Mouse (Mus musculus): Measurements from ENCODE around the gene Prok2.

Gene Prok2

GRCm38 (mm10) chr6:99725971-99726561 is at the start of gene Prok2:
Gene Prok2, minus strand, starts transcription at chr6:99726392.
- DNase-seq (ENCODE audit: extremely low spot score, low read depth, low spot score) = no peak

DNA sequence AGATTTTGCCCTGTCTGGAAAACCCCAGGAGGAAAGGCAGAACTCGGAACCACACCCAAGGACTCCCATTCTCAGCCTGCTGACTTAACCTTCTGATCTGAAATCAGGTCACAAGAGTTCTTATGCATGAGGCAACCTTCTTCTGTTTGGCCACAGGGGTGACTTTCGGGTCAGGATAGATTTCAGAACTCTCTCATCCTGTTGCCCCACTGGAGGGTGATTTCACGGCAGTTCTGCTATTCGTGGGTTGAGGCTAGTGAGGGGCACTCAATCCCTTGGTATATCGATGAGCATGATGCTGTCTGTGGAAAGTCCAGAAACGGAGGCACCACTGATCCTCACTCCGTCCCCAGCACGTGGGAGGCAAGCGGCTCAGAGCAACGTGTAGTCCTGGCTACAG is 48.5 kb upstream of the Prok2 start:
- no peak for DNase-seq (ENCODE audit: extremely low spot score, low read depth, low spot score)

GRCm38 (mm10) chr6:99768495-99768894 is 42.3 kb upstream of the Prok2 start:
- no peak for DNase-seq (ENCODE audit: extremely low spot score, low read depth, low spot score)

DNA sequence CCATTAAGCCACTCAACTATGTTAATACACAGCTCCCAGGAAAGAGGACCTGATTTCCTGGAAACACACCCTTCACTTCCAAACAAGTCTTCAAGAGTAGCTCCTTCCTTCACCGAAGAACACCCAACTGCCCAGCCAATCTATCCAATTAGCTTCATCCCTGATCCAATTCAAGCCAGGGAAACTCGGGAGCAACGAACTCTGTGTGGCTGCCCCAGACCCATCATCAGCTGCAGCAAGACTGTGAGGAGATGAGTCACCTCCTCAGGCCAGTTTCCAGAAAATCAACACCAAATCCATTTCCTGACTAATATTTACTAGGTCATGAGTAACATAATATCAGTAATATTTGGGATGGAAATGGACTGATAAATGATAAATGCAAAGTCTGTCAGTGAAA is 38.7 kb upstream of the Prok2 start:
- no peak for DNase-seq (ENCODE audit: extremely low spot score, low read depth, low spot score)

GRCm38 (mm10) chr6:99762069-99762985 is 36.1 kb upstream of the Prok2 start:
- DNase-seq (ENCODE audit: extremely low spot score, low read depth, low spot score) = no peak

- DNase-seq (ENCODE audit: extremely low spot score, low read depth, low spot score) = no peak
Observed at GRCm38 (mm10) chr6:99756105-99756504, 29.9 kb upstream of the Prok2 start.

- DNase-seq (ENCODE audit: extremely low spot score, low read depth, low spot score) = no peak
Observed at GRCm38 (mm10) chr6:99751308-99751707, 25.1 kb upstream of the Prok2 start.

DNA sequence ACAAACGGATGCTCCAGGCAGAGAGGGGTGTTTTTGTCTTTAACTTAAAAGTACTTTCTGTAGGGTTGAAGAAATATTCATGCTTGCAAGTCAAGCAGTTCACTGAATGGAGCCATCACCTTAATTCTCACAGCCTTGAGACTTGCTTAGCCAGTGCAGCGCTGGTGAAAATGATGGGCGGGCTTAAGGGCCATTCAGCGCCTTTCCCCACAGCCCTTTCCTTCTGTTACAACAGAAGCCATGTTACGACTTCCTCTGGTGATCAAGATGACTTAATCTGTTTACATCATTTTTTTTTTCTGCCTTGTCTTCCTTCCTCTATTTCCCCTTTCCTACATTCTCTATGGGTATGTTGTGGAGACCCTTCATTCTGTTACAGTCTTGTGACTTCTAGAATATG is 20.1 kb upstream of the Prok2 start:
- no peak for DNase-seq (ENCODE audit: extremely low spot score, low read depth, low spot score)

DNA sequence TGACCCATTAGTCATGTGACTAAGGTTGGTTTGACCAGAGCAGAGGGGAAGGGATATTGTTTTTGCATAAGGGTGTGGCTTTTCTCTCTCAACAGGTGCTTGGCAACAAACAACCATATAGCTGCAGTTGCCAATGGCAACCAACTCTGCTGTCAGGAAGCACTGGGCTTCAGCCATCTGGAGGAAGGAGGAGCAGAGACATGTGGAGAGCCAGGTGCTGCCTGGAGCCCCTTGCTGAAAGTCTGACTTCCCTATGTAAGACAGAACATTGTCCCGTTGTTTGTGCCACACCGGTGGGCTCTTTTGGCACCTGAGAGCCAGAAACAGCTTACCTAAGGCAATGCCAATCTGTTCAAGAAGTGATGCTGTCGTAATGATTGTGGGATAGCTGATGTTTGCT is 16.7 kb upstream of the Prok2 start:
- DNase-seq (ENCODE audit: extremely low spot score, low read depth, low spot score) = no peak

GRCm38 (mm10) chr6:99734666-99735065 is 8.5 kb upstream of the Prok2 start:
- no peak for DNase-seq (ENCODE audit: extremely low spot score, low read depth, low spot score)

DNA sequence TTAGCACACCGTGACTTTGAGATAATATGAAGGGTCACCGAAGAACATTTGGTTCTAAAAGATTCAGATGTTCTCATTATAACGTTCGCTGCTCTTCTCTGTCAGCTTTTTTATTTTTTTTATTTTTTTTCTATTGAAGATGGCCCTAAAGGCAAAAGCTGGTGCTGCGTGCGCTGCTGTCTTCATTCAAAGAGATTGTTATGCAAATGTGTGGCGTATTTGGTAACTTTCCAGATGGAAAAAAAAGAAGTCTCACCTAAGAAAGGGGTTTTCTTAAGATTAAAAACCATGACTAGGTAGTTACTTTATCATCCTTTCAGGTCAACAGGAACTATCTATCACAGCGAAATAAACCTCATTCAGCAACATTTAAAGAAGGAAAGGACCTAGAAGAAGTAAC is 6.5 kb upstream of the Prok2 start:
- DNase-seq (ENCODE audit: extremely low spot score, low read depth, low spot score) = no peak

GRCm38 (mm10) chr6:99731926-99732325 is 5.7 kb upstream of the Prok2 start:
- no peak for DNase-seq (ENCODE audit: extremely low spot score, low read depth, low spot score)

GRCm38 (mm10) chr6:99729853-99730252 is 3.7 kb upstream of the Prok2 start:
- DNase-seq (ENCODE audit: extremely low spot score, low read depth, low spot score) = no peak

DNA sequence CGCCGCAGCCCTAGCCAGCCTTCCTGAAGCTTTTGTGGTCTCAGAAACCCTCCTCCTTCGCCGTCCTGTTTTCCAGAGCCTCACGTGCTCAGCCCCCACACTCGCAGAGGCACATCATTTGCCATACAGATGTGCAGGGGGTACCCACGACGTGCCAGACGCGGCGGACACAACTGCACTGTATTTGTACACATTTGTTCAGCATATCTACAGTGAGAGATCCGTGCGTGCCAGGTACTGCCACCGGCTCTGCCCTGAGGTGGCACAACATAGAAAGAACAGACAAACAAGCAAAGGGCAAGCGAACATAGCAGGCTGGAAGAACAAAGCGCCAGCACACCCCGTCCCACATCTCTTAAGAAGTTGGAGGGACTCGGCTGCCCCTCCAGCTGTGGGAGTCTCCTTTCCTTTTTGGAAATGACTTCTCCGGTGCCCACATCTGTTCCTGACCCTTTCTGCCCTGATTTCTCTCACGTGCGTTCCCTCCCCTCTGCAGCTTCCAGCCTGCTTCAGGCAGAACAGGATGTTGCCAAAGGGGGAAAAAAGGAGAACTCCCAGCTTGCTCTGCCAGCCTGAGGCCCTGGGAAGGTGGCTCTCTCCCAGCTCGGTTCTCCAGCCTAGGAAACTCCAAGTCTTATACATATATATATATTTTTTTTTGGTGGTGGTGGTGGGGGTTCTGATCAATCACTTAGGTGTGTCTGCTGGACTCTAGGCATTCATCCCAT is 548 bp upstream of the Prok2 start:
- no peak for DNase-seq (ENCODE audit: extremely low spot score, low read depth, low spot score)

- DNase-seq (ENCODE audit: extremely low spot score, low read depth, low spot score) = no peak
Observed at GRCm38 (mm10) chr6:99722390-99722789, 3.8 kb downstream of the Prok2 start.

- no peak for DNase-seq (ENCODE audit: extremely low spot score, low read depth, low spot score)
Observed at GRCm38 (mm10) chr6:99721032-99721431, 5.2 kb downstream of the Prok2 start.

DNA sequence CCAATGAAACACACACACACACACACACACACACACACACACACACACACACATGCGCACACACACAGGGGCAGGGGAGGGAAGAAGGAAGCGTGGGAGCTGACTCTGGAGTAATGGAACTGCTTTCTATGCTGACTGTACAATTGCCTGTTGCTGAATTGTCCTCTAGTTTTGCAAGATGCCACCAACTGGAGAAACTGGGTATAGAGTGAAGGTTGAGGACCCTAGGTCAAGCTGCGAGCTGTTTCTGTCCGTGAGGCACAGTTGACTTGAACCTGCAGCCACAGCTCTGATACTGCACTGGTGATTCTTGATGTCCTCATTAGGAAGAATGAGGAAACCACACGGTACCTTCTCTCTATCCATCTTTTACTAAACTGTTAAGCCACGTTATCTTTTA is 10.3 kb downstream of the Prok2 start:
- no peak for DNase-seq (ENCODE audit: extremely low spot score, low read depth, low spot score)

GRCm38 (mm10) chr6:99715191-99715590 is 11.0 kb downstream of the Prok2 start:
- no peak for DNase-seq (ENCODE audit: extremely low spot score, low read depth, low spot score)

DNA sequence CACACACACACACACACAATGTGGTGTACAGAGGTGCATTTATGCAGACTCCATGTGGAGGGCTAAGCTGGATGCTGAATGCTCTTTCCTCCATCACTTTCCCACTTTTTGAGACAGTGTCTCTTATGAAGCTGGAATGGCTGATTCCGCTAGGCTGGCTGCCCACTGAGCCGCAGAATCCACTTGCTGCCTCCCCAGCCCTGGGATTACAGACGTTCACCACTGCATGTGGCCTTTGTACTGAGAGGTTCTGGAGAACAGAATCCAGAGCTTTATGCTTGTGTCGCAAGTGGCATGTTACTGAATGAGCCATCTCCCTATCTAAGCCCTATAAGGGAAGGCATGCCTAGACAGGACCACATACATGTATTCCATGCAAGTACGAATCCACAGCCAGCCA is 12.9 kb downstream of the Prok2 start:
- DNase-seq (ENCODE audit: extremely low spot score, low read depth, low spot score) = no peak

DNA sequence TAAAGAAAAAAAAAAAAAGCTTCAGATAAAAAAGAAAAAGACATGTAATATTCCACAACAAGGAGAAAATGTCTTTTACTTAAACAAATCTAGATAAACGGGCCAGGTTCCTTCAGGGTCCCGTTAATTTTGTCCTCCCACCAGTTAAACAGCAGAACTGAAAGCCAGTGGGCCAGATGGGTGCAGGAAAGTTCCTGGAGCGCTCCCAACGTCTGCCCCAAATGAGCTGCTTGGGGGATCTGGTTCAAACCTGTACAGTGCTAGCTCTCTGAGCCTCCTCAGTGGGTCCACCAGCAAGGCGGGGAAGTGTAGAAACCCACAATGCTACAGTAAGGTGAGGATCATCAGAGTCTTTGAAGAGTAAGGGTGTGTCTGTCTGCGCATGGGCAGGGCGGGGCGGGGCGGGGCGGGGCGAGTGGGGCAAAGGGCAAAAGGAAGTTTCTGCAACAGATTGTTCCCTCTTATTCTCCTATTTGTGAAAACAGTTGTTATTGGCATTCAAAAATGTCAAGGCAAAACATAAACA is 14.6 kb downstream of the Prok2 start:
- no peak for DNase-seq (ENCODE audit: extremely low spot score, low read depth, low spot score)

DNA sequence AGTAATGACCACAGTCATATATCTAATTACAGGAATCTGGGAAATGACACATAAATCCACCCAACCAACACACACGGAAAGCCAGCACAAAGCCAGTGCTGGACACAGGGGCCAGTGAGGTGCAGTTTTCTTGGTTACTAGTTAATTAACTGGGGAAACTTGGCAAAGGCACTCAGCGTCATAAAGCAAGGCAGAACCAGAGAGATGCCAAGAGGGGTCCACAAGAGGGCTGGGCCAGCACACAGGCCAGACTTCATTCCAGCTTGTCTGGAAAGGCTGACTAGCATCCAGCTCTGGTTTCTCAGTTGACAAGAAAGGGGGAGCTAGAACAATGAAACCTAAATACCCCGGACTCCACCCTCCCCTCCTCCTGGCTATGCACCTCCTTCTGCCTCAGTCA is 25.7 kb downstream of the Prok2 start:
- DNase-seq (ENCODE audit: extremely low spot score, low read depth, low spot score) = no peak

Measured in hindlimb bud, embryonic 11.5 days (tissue).